Mouse (Mus musculus) left cerebral cortex, adult 18-20 months (tissue): ENCODE data around the gene Prrt3. TPM values are rescaled to one million over a fixed set of nuclear protein-coding genes. Genes with fewer than 3 reads are reported as not detected.

Experiments used
- DNase-seq, 2 experiments: peaks; one replicate each; pipeline ENCODE4 v3.0.0; 2021 to 2022; ENCODE audit warnings: low spot score in 2 of 2, mixed read lengths in 1 of 2
- microRNA-seq, 2 experiments: library from miRNA; unstranded; fragments of <30 nt; microRNA quantifications; one replicate each; pipeline ENCODE4 v1.2.0; 2021
- total RNA-seq, 2 experiments: library from RNA; stranded (reverse); gene quantifications; 2 replicates each; pipeline ENCODE4 v1.2.3; 2021

The Prrt3 gene
- total RNA-seq, 2 experiments from 2014 or later: 52.8 to 54.9 TPM

DNA sequence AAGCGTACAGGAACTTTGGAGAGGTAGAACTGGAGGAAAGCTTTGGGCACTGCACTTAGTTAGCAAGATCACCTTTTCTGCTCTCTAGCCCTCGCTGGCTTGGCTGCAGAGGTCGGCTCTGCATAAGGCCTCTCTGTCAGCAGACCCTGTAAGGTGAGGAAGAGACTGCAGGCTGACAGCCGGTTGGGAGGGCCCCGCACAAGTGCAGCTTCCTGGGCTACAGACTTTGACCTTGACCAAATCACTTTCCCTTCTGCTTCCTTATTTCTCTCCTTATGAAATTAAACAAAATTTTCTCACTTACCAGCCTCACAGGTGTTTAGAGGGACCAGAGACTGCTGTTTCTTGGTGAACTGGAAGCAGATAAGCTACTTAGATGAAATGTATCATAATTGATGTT, 46.7 kb downstream of the Prrt3 start:
- DNase-seq: no peak

- no peak for DNase-seq
Observed at GRCm38 (mm10) chr6:113451839-113452238, 49.9 kb downstream of the Prrt3 start.

DNA sequence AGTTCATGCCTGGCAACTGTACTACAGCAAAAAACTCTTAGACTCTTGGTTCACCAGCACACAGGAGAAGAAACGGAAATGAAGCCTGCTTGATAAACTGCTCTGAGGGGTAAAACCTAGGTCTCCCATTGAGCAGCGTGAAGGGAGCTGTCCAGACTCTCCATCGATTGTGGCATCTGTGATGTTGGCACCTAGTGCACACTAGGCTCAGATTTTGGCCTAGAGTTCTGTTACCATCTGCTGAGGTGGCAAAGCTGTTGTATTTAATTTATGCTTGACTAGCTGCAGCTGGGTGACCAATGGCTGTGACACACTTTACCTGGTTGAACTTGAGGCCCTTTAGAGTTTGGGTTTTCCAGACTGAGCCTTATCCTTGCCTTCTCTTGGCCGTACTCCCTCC, 54.1 kb downstream of the Prrt3 start:
- no peak for DNase-seq

DNA sequence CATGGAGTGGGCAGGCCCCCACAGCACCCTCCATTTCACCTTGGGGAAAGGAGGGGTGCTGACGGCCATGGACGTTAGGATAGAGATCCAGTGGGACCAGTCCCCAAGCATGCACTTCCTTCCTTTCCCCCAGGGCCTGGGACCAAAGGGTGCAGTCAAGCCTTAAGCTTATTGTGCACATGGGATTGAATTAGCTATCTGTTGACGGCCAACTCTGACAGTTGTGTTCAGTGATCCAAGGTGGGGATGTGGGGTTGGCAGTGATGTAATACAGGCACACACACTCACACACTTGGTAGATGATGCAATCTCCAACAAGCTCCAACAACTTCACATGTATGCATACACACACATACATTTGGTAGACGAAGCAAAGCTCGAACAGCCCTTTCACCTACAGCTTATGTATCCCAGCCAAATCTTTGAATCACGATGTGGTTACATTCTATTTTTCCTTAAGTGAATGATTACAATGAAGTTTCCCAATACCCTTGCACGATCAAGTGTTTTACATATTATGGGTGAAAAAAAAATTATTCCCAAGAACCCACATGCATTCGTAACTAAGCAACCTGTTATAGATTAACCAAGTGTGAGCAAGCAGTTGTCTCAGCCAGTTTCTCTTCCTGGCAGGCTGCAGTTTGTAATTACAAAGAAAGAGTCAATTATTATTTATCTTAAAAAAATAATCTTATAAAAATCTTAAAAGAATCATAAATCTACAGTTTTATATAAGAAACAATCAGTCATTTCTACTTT, 57.3 kb downstream of the Prrt3 start:
- DNase-seq: no peak

Small RNAs within 50 kb of the gene (microRNA-seq; reads per million reads assigned to microRNA genes)
- gene Gm23365: 0 reads per million in 2 experiments

Other genes with a start within 250 kb of the Prrt3 start
- 10 to 100 TPM; 67.8 to 89.1 TPM for gene Cpne9, start 219.6 kb downstream of the Prrt3 start, total RNA-seq
- gene Brpf1, start 194.8 kb downstream of the Prrt3 start, total RNA-seq: 10 to 100 TPM; 29.1 to 31.2 TPM
- 1 to 10 TPM; 7.4 to 7.9 TPM for gene Ogg1, start 175.0 kb downstream of the Prrt3 start, total RNA-seq
- gene Camk1, start 157.9 kb downstream of the Prrt3 start, total RNA-seq: 100 to 1,000 TPM; 124 to 128 TPM
- 10 to 100 TPM; 46.8 to 53.7 TPM for gene Tada3, start 124.0 kb downstream of the Prrt3 start, total RNA-seq
- 100 to 1,000 TPM; 256 to 267 TPM for gene Arpc4, start 123.8 kb downstream of the Prrt3 start, total RNA-seq
- 10 to 100 TPM; 11.2 to 12.5 TPM for gene Ttll3, start 112.7 kb downstream of the Prrt3 start, total RNA-seq
- gene Rpusd3, start 82.6 kb downstream of the Prrt3 start, total RNA-seq: 10 to 100 TPM; 14.7 to 19.8 TPM
- not detected for gene Cidec, start 66.2 kb downstream of the Prrt3 start, total RNA-seq
- 10 to 100 TPM; 41.9 to 42.6 TPM for gene Jagn1, start 59.4 kb downstream of the Prrt3 start, total RNA-seq
- gene Il17re, start 43.4 kb downstream of the Prrt3 start, total RNA-seq: under 1 TPM; 0.28 to 0.56 TPM
- gene Il17rc, start 30.5 kb downstream of the Prrt3 start, total RNA-seq: 1 to 10 TPM; 4.9 to 8.2 TPM
- 100 to 1,000 TPM; 112 to 116 TPM for gene Creld1, start 18.6 kb downstream of the Prrt3 start, total RNA-seq
- 10 to 100 TPM; 71.8 to 77.6 TPM for gene Emc3, start 29.7 kb upstream of the Prrt3 start, total RNA-seq
- 1 to 10 TPM; 1.5 to 2.2 TPM for gene Fancd2, start 29.8 kb upstream of the Prrt3 start, total RNA-seq
- not detected for gene Fancd2os, start 98.8 kb upstream of the Prrt3 start, total RNA-seq
- 100 to 1,000 TPM; 210 to 217 TPM for gene Brk1, start 102.8 kb upstream of the Prrt3 start, total RNA-seq
- gene Vhl, start 122.0 kb upstream of the Prrt3 start, total RNA-seq: 10 to 100 TPM; 35.3 to 46.6 TPM
- gene Irak2, start 136.5 kb upstream of the Prrt3 start, total RNA-seq: 10 to 100 TPM; 23.5 to 25.4 TPM
- gene Tatdn2, start 195.1 kb upstream of the Prrt3 start, total RNA-seq: 10 to 100 TPM; 70.1 to 80.2 TPM
- not detected for gene Ghrl, start 217.9 kb upstream of the Prrt3 start, total RNA-seq
- gene Sec13, start 238.8 kb upstream of the Prrt3 start, total RNA-seq: 10 to 100 TPM; 62.7 to 66.2 TPM